Mouse (Mus musculus): Measurements from ENCODE around the gene Rab39b. TPM values are rescaled to one million over a fixed set of nuclear protein-coding genes. Genes with fewer than 3 reads are reported as not detected.

Gene Rab39b
- polyA plus RNA-seq (2015; fragmentation: Nextera tagmentation; extraction: Ambion mirVana) = 0.16 and 0.42 TPM in 2 replicates

DNA sequence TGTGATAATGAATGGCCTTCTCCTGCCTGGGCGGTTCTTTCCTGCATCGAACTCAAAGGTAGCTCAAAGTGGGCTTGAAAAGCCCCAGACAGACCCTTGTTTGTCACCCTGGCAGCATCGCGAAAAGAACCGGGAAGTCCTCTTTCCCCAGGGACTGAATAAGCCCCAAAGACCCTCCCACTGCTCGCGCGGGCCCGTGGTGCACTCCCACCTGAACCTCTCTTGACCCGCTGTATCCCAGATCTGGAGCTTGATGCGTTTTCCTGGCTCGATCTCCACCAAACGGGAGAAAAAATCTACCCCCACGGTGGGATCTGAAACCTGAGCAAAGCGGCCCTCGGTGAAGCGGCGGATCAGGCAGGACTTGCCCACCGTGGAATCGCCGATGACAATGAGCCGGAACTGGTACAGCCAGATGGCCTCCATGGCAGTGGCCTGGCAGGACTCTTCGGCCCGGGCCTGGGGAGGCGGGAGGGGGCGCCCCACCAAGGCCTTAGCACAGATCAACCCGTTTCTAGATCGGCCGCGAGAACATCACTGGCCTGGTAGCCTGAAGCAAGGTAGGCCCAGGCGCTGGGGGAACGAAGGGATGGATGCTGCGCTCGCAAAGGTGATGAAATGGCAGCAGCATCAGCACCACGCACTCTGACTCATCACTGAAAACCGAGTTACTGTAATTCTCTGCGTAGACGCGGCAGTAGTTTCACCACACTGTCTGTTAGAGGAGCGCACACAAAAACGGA, at the start of gene Rab39b:
Gene Rab39b (minus strand): TSS at position 650 of the 743 bp plus-strand sequence.
- no peak for DNase-seq (ENCODE audit: low spot score)

DNA sequence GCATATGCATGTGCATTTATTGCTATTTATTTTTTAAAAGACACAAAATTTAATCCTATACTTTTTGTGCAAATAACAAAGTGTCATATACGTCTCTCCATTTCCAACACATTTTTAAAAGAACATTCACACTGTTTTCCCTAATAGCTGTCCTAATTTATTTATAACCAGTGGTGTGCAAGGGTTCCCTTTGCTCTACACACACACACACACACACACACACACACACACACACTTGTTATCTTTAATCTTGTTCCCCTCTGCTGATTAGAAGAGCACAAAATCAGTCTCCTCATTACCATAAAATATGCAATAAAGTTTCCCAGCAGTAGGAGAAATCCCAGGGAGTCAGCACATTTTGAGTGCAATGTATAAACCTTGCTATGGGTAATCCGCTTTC, 508 bp upstream of the Rab39b start:
- DNase-seq (ENCODE audit: low spot score) = no peak

Other genes starting within 250 kb of the Rab39b start
- 75.4 and 83.2 TPM in 2 replicates for gene Fundc2, start 195.8 kb downstream of the Rab39b start, polyA plus RNA-seq (2015; fragmentation: Nextera tagmentation; extraction: Ambion mirVana)
- 1.8 TPM in 2 replicates for gene F8, start 195.6 kb downstream of the Rab39b start, polyA plus RNA-seq (2015; fragmentation: Nextera tagmentation; extraction: Ambion mirVana)
- gene Cmc4, start 161.6 kb downstream of the Rab39b start, polyA plus RNA-seq (2015; fragmentation: Nextera tagmentation; extraction: Ambion mirVana) = 33.1 and 36.2 TPM in 2 replicates
- gene Mtcp1, start 161.6 kb downstream of the Rab39b start, polyA plus RNA-seq (2015; fragmentation: Nextera tagmentation; extraction: Ambion mirVana) = 8.8 and 10.1 TPM in 2 replicates
- gene Brcc3, start 161.6 kb downstream of the Rab39b start, polyA plus RNA-seq (2015; fragmentation: Nextera tagmentation; extraction: Ambion mirVana) = 59.7 and 71.5 TPM in 2 replicates
- gene Vbp1, start 63.9 kb downstream of the Rab39b start, polyA plus RNA-seq (2015; fragmentation: Nextera tagmentation; extraction: Ambion mirVana) = 171 and 173 TPM in 2 replicates

All from thymus, postnatal 0 days (tissue).